Mouse (Mus musculus) left cerebral cortex, postnatal 25 days (tissue): Measurements from ENCODE around the gene Togaram2. TPM values are rescaled to one million over a fixed set of nuclear protein-coding genes. Genes with fewer than 3 reads are reported as not detected.

Source experiments
- total RNA-seq, 2 experiments: library from RNA; stranded (reverse); gene quantifications; 2 replicates each; pipeline ENCODE4 v1.2.3; 2021

The Togaram2 gene
- total RNA-seq, 2 experiments from 2014 or later: 2.4 to 3.4 TPM

Other genes starting within 250 kb of the Togaram2 start
- 1 to 10 TPM; 2.2 to 2.5 TPM for gene Gm4707, start 213.3 kb upstream of the Togaram2 start, total RNA-seq
- 10 to 100 TPM; 30.7 to 32.0 TPM for gene Smchd1, start 197.9 kb upstream of the Togaram2 start, total RNA-seq
- gene Ndc80, start 146.4 kb upstream of the Togaram2 start, total RNA-seq: under 1 TPM; 0.34 to 0.57 TPM
- gene Spdya, start 121.2 kb upstream of the Togaram2 start, total RNA-seq: 1 to 10 TPM; 1.6 to 1.7 TPM
- 10 to 100 TPM; 23.5 to 28.8 TPM for gene Wdr43, start 57.4 kb upstream of the Togaram2 start, total RNA-seq
- gene Pcare, start 79.6 kb downstream of the Togaram2 start, total RNA-seq: under 1 TPM; 0.27 to 0.28 TPM
- 10 to 100 TPM; 62.8 to 76.7 TPM for gene Clip4, start 95.2 kb downstream of the Togaram2 start, total RNA-seq